Mouse (Mus musculus) ES-Bruce4 (cell line): ENCODE data around the gene Slc30a10. TPM values are rescaled to one million over a fixed set of nuclear protein-coding genes. Genes with fewer than 3 reads are reported as not detected.

Experiments used
- H3K27ac ChIP-seq: 2 replicates; pipeline ENCODE4 v1.5.1; 2012; ENCODE audit warnings: low read length, inconsistent platforms; ENCODE audit not compliant: insufficient read depth
- H3K27me3 ChIP-seq: 2 replicates; pipeline ENCODE4 v1.6.1; 2012; ENCODE audit warnings: mild to moderate bottlenecking, low read length, inconsistent platforms; ENCODE audit not compliant: control insufficient read depth, poor library complexity, insufficient read depth, severe bottlenecking
- H3K36me3 ChIP-seq: 2 replicates; pipeline ENCODE4 v1.6.1; 2012; ENCODE audit warnings: inconsistent platforms, mild to moderate bottlenecking, low read length, moderate library complexity; ENCODE audit not compliant: control insufficient read depth, poor library complexity, insufficient read depth, severe bottlenecking
- H3K4me1 ChIP-seq: one replicate; pipeline ENCODE4 v1.8.1; 2011; ENCODE audit warnings: low read length; ENCODE audit not compliant: control insufficient read depth, insufficient read depth
- H3K4me3 ChIP-seq: 2 replicates; pipeline ENCODE4 v1.5.1; 2011; ENCODE audit warnings: low read depth, mild to moderate bottlenecking, low read length
- H3K9ac ChIP-seq: 2 replicates; pipeline ENCODE4 v1.6.1; 2012; ENCODE audit warnings: low read depth, mild to moderate bottlenecking, inconsistent platforms; ENCODE audit not compliant: poor library complexity, severe bottlenecking
- H3K9me3 ChIP-seq: replicated peaks from 2 replicates; pipeline ENCODE4 v1.6.1; 2012; ENCODE audit warnings: mild to moderate bottlenecking, low read length, inconsistent platforms; ENCODE audit not compliant: control insufficient read depth, poor library complexity, insufficient read depth, severe bottlenecking
- CTCF ChIP-seq: IDR thresholded peaks from one replicate; pipeline ENCODE4 v1.8.1; 2011; ENCODE audit warnings: low read depth, low read length
- EP300 ChIP-seq: IDR thresholded peaks from 2 replicates; pipeline ENCODE4 v1.6.1; 2011; ENCODE audit warnings: low read depth, low read length; ENCODE audit not compliant: insufficient read depth
- POLR2A ChIP-seq: IDR thresholded peaks from one replicate; pipeline ENCODE4 v1.8.1; 2011; ENCODE audit warnings: low read length; ENCODE audit not compliant: insufficient read depth
- polyA plus RNA-seq: library from polyadenylated mRNA; stranded (reverse); fragments of >200 nt; gene quantifications from 2 replicates; pipeline ENCODE4 v1.2.4, GENCODE M21; 2011; ENCODE audit warnings: low read depth; ENCODE audit not compliant: missing spikeins, insufficient read depth, insufficient read length

Gene Slc30a10
- polyA plus RNA-seq, 1 experiment = not detected

GRCm38 (mm10) chr1:185454144-185454543, 504 bp upstream of the Slc30a10 start:
- Histone ChIP-seq H3K9ac (no peak overlapping the region), H3K9me3 (no peaks in the 10 kb centered on the region), H3K36me3 (no peaks in the 10 kb centered on the region), H3K27ac (no peak overlapping the region), H3K27me3 (peaks cover 7% of the 10 kb centered on the region; the same call in 1 of the 2 replicates), H3K4me1 (no peaks in the 10 kb centered on the region), H3K4me3 (peak overlapping the region; percentile 53)
- no peak for TF ChIP-seq CTCF
- TF ChIP-seq POLR2A = no peak
- TF ChIP-seq EP300 = no peak

DNA sequence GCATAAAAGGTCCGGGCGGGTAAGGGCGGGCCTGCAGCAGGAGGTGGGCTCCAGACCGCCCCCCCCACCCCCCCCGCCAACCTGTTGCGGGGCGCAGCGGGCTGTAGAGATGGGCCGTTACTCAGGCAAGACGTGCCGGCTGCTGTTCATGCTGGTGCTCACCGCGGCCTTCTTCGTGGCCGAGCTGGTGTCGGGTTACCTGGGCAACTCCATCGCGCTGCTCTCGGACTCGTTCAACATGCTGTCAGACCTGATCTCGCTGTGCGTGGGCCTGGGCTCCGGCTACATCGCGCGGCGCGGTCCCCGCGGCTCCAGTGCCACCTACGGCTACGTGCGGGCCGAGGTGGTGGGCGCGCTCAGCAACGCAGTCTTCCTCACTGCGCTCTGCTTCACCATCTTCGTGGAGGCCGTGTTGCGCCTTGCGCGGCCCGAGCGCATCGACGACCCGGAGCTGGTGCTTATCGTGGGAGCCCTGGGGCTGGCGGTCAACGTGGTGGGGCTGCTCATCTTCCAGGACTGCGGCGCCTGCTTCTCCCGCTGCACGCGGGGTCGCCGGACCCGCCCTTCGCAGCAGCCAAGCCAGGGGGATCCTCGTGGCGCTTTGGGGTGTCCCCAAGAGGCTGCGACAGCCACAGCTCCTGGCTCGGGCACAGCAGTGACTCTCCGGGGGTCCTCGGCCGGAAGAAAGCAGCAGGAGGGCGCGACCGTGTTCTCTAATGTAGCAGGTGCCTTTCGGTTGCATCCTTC, 480 bp downstream of the Slc30a10 start:
- peaks cover 7% of the 10 kb centered on the region; the same call in 1 of the 2 replicates for H3K27me3 ChIP-seq
- TF ChIP-seq EP300 = no peak
- no peak for TF ChIP-seq CTCF
- no peak for TF ChIP-seq POLR2A
- no peak overlapping the region for H3K27ac ChIP-seq

DNA sequence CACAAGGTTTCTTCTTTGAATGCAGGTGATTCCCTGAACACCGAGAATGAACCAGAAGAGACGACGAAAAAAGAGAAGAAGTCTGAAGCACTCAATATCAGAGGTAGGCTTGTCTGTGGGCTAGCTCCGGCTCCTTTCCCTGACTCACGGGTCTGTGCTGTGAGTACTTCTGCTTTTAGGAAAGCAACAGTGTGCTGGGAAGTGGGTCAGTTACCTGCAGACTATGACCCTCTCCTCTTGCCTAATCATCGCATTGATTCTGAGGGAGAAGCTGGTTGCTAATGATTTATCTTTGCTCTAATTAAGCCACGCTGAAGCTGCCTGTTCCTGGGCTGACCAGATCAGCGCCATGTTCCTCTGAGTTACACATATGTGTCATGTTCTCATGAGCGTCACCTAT, 1.7 kb downstream of the Slc30a10 start:
- Histone ChIP-seq H3K27me3 (peaks cover 7% of the 10 kb centered on the region; the same call in 1 of the 2 replicates), H3K4me1 (no peaks in the 10 kb centered on the region), H3K9ac (no peak overlapping the region), H3K4me3 (no peak overlapping the region), H3K27ac (no peak overlapping the region), H3K36me3 (no peaks in the 10 kb centered on the region), H3K9me3 (no peaks in the 10 kb centered on the region)
- TF ChIP-seq POLR2A (no peak), EP300 (no peak), CTCF (no peak)

More for the DNA sequence above, 480 bp downstream of the Slc30a10 start:
- no peaks in the 10 kb centered on the region for H3K36me3 ChIP-seq
- H3K9me3 ChIP-seq = no peaks in the 10 kb centered on the region
- peak overlapping the region; percentile 53 for H3K4me3 ChIP-seq
- peak overlapping the region; percentile 2 for H3K9ac ChIP-seq
- H3K4me1 ChIP-seq = no peaks in the 10 kb centered on the region

DNA sequence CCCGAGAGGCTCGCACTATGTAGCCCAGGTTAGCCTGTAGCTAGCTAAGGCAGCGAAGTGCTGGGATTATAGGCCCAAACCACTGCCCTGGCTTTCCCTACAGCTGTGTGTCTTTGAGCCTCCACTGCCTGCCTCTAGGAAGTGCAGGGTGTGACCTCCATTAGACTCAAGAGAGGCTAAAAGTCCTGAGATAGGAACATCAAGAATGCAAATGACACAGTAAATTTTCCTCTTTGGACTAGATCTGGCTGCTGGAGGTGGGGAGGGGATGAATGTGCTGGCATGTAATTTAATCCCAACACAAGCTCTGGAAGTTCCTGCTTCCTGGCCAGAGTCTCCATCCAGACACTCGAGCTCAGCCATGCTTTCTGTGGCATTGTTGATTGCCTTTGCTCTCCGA, 5.4 kb downstream of the Slc30a10 start:
- no peak overlapping the region for H3K27ac ChIP-seq
- no peaks in the 10 kb centered on the region for H3K4me1 ChIP-seq
- H3K36me3 ChIP-seq = no peaks in the 10 kb centered on the region
- no peak overlapping the region for H3K4me3 ChIP-seq
- H3K9ac ChIP-seq = no peak overlapping the region
- peaks cover 6% of the 10 kb centered on the region; the same call in 1 of the 2 replicates for H3K27me3 ChIP-seq
- no peak for TF ChIP-seq CTCF
- no peak for TF ChIP-seq POLR2A
- no peak for TF ChIP-seq EP300
- no peaks in the 10 kb centered on the region for H3K9me3 ChIP-seq

DNA sequence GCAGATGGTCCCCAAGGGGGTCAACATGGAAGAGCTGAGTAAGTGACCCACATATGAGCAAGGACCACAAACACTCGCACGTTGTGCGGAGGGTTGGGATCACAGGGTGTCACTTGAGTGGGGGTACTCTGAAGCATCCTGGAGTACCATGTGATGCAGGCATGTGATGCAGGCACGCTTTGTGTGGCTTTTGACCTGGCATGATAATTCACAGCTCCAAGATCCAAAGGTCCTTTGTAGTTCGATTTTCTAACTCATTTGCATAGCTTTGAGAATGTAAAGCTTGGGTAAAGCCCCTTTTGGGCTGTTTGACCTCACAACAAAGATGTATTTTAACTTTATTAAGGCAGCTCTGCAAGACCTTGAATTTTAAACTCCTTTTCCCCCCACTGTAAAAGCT, 8.2 kb downstream of the Slc30a10 start:
- no peaks in the 10 kb centered on the region for H3K4me1 ChIP-seq
- no peaks in the 10 kb centered on the region for H3K9me3 ChIP-seq
- no peak overlapping the region for H3K27ac ChIP-seq
- H3K4me3 ChIP-seq = no peak overlapping the region
- no peaks in the 10 kb centered on the region for H3K36me3 ChIP-seq
- no peak for TF ChIP-seq POLR2A
- H3K9ac ChIP-seq = no peak overlapping the region
- H3K27me3 ChIP-seq = no peaks in the 10 kb centered on the region

GRCm38 (mm10) chr1:185469551-185470021, 14.9 kb downstream of the Slc30a10 start:
- H3K36me3 ChIP-seq = no peaks in the 10 kb centered on the region
- H3K9ac ChIP-seq = no peak overlapping the region
- TF ChIP-seq EP300 = no peak
- TF ChIP-seq CTCF = no peak
- no peak for TF ChIP-seq POLR2A
- H3K4me1 ChIP-seq = no peaks in the 10 kb centered on the region
- no peak overlapping the region for H3K27ac ChIP-seq
- no peak overlapping the region for H3K4me3 ChIP-seq
- no peaks in the 10 kb centered on the region for H3K27me3 ChIP-seq
- H3K9me3 ChIP-seq = no peaks in the 10 kb centered on the region
